Mouse (Mus musculus): ENCODE results near the gene Siglecf. TPM values are rescaled to one million over a fixed set of nuclear protein-coding genes. Genes with fewer than 3 reads are reported as not detected.

The Siglecf gene
- total RNA-seq (2015), result 9.6 and 9.9 TPM in 2 replicates
- 6.5 and 8.7 TPM in 2 replicates for total RNA-seq (2017)

- peak; percentile 41 for ATAC-seq (ENCODE audit: poor library complexity, severe bottlenecking)
Measured at GRCm38 (mm10) chr7:43351154-43351553, at the start of gene Siglecf. Gene Siglecf (plus strand): TSS chr7:43351341.

GRCm38 (mm10) chr7:43305235-43305634, 45.9 kb upstream of the Siglecf start:
- no peak for ATAC-seq (ENCODE audit: poor library complexity, severe bottlenecking)

GRCm38 (mm10) chr7:43309069-43309468, 42.1 kb upstream of the Siglecf start:
- no peak for ATAC-seq (ENCODE audit: poor library complexity, severe bottlenecking)

GRCm38 (mm10) chr7:43311632-43312031, 39.5 kb upstream of the Siglecf start:
- ATAC-seq (ENCODE audit: poor library complexity, severe bottlenecking), result no peak

GRCm38 (mm10) chr7:43312386-43313012, 38.6 kb upstream of the Siglecf start:
- ATAC-seq (ENCODE audit: poor library complexity, severe bottlenecking), result peak; percentile 45

- ATAC-seq (ENCODE audit: poor library complexity, severe bottlenecking), result peak; percentile 94
Measured at GRCm38 (mm10) chr7:43313013-43313428, 38.1 kb upstream of the Siglecf start, which contains the start of gene Zfp715. Gene Zfp715 (minus strand): TSS chr7:43313294.

GRCm38 (mm10) chr7:43326223-43326780, 24.8 kb upstream of the Siglecf start:
- ATAC-seq (ENCODE audit: poor library complexity, severe bottlenecking), result no peak

GRCm38 (mm10) chr7:43328101-43328500, 23.0 kb upstream of the Siglecf start:
- ATAC-seq (ENCODE audit: poor library complexity, severe bottlenecking), result no peak

- ATAC-seq (ENCODE audit: poor library complexity, severe bottlenecking), result peak; percentile 57
Measured at GRCm38 (mm10) chr7:43333203-43333602, 17.9 kb upstream of the Siglecf start.

GRCm38 (mm10) chr7:43333899-43334298, 17.2 kb upstream of the Siglecf start:
- no peak for ATAC-seq (ENCODE audit: poor library complexity, severe bottlenecking)

GRCm38 (mm10) chr7:43340771-43341170, 10.4 kb upstream of the Siglecf start:
- ATAC-seq (ENCODE audit: poor library complexity, severe bottlenecking), result no peak

- peak; percentile 70 for ATAC-seq (ENCODE audit: poor library complexity, severe bottlenecking)
Measured at GRCm38 (mm10) chr7:43343191-43343590, 8.0 kb upstream of the Siglecf start.

- no peak for ATAC-seq (ENCODE audit: poor library complexity, severe bottlenecking)
Measured at GRCm38 (mm10) chr7:43344020-43344419, 7.1 kb upstream of the Siglecf start.

GRCm38 (mm10) chr7:43344491-43344890, 6.7 kb upstream of the Siglecf start:
- no peak for ATAC-seq (ENCODE audit: poor library complexity, severe bottlenecking)

- ATAC-seq (ENCODE audit: poor library complexity, severe bottlenecking), result no peak
Measured at GRCm38 (mm10) chr7:43346148-43346547, 5.0 kb upstream of the Siglecf start.

- no peak for ATAC-seq (ENCODE audit: poor library complexity, severe bottlenecking)
Measured at GRCm38 (mm10) chr7:43346571-43346970, 4.6 kb upstream of the Siglecf start.

- peak; percentile 58 for ATAC-seq (ENCODE audit: poor library complexity, severe bottlenecking)
Measured at GRCm38 (mm10) chr7:43349623-43350022, 1.5 kb upstream of the Siglecf start.

GRCm38 (mm10) chr7:43353118-43353517, 2.0 kb downstream of the Siglecf start:
- ATAC-seq (ENCODE audit: poor library complexity, severe bottlenecking), result peak; percentile 85

- no peak for ATAC-seq (ENCODE audit: poor library complexity, severe bottlenecking)
Measured at GRCm38 (mm10) chr7:43353758-43354157, 2.6 kb downstream of the Siglecf start.

GRCm38 (mm10) chr7:43354893-43355835, 4.0 kb downstream of the Siglecf start:
- no peak for ATAC-seq (ENCODE audit: poor library complexity, severe bottlenecking)

- ATAC-seq (ENCODE audit: poor library complexity, severe bottlenecking), result no peak
Measured at GRCm38 (mm10) chr7:43358556-43358955, 7.4 kb downstream of the Siglecf start.

All from megakaryocyte, adult 5-6 weeks (primary cell).